Mouse (Mus musculus) G1E (cell line): ENCODE measurements around the gene Dohh.

Experiments used
- CTCF ChIP-seq: IDR thresholded peaks from 2 replicates; pipeline ENCODE4 v1.5.1; 2012; ENCODE audit warnings: low read depth, low read length, inconsistent platforms, mixed read lengths
- GATA1 ChIP-seq: IDR thresholded peaks from 2 replicates; pipeline ENCODE4 v1.6.1; 2012; ENCODE audit warnings: borderline replicate concordance, low read length, inconsistent platforms, mixed read lengths

DNA sequence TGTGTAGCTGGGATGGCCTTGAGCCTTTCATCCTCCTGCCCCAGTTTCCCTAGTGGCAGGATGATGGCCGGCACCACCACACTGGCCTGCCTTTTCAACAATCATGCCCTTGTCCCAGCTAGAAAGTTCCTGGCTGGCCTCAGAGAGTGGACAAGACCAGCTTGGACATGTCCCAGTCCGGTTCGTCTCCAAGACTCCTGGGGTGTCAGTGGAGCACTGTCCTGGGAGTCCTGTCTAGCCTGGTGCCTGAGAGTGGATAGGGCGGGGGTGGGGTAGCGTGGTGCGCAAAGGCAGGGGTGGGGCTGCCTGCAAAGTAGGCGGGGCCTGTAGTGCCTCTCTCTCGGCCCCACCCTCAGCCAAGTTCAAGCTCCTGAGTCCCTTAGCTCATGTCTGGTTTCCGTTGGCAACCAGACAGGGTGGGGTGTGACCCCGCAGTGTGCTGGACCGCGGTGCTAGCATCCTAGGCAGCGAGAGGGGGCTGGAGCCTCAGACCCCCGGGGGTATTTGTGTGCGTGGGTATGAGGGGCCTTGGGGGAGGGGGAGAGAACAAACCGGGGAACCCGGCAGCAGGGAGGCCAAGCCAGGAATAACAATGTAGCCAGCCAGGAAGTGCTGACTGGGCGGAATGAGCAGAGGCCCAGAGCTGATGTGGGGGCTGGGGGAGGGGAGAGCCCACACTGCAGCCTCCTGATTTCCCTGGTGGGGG lies 17.4 kb downstream of the Dohh start:
- TF ChIP-seq CTCF (no peak), GATA1 (no peak)
